Mouse (Mus musculus) lung, embryonic 16.5 days (tissue): ENCODE data around the gene Flywch2. TPM values are rescaled to one million over a fixed set of nuclear protein-coding genes. Genes with fewer than 3 reads are reported as not detected.

ENCODE experiments used
- microRNA-seq: library from miRNA; unstranded; fragments of <30 nt; microRNA quantifications from one replicate; pipeline ENCODE4, GENCODE M21; 2016
- polyA plus RNA-seq: library from polyadenylated mRNA; unstranded; fragments of >200 nt; fragmentation: Nextera tagmentation; extraction: Ambion mirVana; gene quantifications from 2 replicates; pipeline ENCODE4 v1.2.1, GENCODE M21; 2015

Flywch2 gene
- polyA plus RNA-seq, 1 experiment from 2014 or later, result 31.4 TPM

Small RNA genes within 50 kb of the gene (microRNA-seq; reads per million reads assigned to microRNA genes)
- 0.59 reads per million for gene Mir5125

Other genes with a start within 250 kb of the Flywch2 start
- 17.4 and 21.7 TPM in 2 replicates for gene Zfp213, start 221.8 kb downstream of the Flywch2 start, polyA plus RNA-seq
- gene Zfp13, start 186.6 kb downstream of the Flywch2 start, polyA plus RNA-seq, result 12.9 TPM in 2 replicates
- 0.26 and 0.36 TPM in 2 replicates for gene Zscan10, start 185.2 kb downstream of the Flywch2 start, polyA plus RNA-seq
- gene Mmp25, start 140.8 kb downstream of the Flywch2 start, polyA plus RNA-seq, result 0.49 and 0.78 TPM in 2 replicates
- gene Bicdl2, start 125.6 kb downstream of the Flywch2 start, polyA plus RNA-seq, result 4.3 and 4.7 TPM in 2 replicates
- 88.4 and 90.6 TPM in 2 replicates for gene Hcfc1r1, start 112.5 kb downstream of the Flywch2 start, polyA plus RNA-seq
- gene Thoc6, start 112.2 kb downstream of the Flywch2 start, polyA plus RNA-seq, result 49.2 and 50.3 TPM in 2 replicates
- 22.0 and 23.1 TPM in 2 replicates for gene Tnfrsf12a, start 108.6 kb downstream of the Flywch2 start, polyA plus RNA-seq
- 196 and 206 TPM in 2 replicates for gene Cldn6, start 106.8 kb downstream of the Flywch2 start, polyA plus RNA-seq
- 2.4 and 2.6 TPM in 2 replicates for gene Cldn9, start 102.1 kb downstream of the Flywch2 start, polyA plus RNA-seq
- 0.14 TPM in 1 of 2 replicates, not detected in the other for gene 1520401A03Rik, start 63.3 kb downstream of the Flywch2 start, polyA plus RNA-seq
- 58.2 and 58.8 TPM in 2 replicates for gene Pkmyt1, start 59.7 kb downstream of the Flywch2 start, polyA plus RNA-seq
- 51.8 and 52.7 TPM in 2 replicates for gene Paqr4, start 45.2 kb downstream of the Flywch2 start, polyA plus RNA-seq
- 0.25 and 0.83 TPM in 2 replicates for gene Kremen2, start 40.2 kb downstream of the Flywch2 start, polyA plus RNA-seq
- 61.3 and 65.2 TPM in 2 replicates for gene Flywch1, start 14.5 kb downstream of the Flywch2 start, polyA plus RNA-seq
- gene Srrm2, start 4.5 kb upstream of the Flywch2 start, polyA plus RNA-seq, result 411 and 414 TPM in 2 replicates
- gene Elob, start 43.1 kb upstream of the Flywch2 start, polyA plus RNA-seq, result 980 and 1,001 TPM in 2 replicates
- gene Prss33, start 50.0 kb upstream of the Flywch2 start, polyA plus RNA-seq, result not detected in 2 replicates
- gene Prss32, start 57.8 kb upstream of the Flywch2 start, polyA plus RNA-seq, result 0.41 TPM in 1 of 2 replicates, not detected in the other
- 0.75 and 0.99 TPM in 2 replicates for gene Prss41, start 58.1 kb upstream of the Flywch2 start, polyA plus RNA-seq
- not detected in 2 replicates for gene Prss21, start 82.0 kb upstream of the Flywch2 start, polyA plus RNA-seq
- gene Dcpp1, start 94.8 kb upstream of the Flywch2 start, polyA plus RNA-seq, result not detected in 2 replicates
- gene Dcpp2, start 94.8 kb upstream of the Flywch2 start, polyA plus RNA-seq, result not detected in 2 replicates
- 0.88 and 2.0 TPM in 2 replicates for gene Dcpp3, start 131.4 kb upstream of the Flywch2 start, polyA plus RNA-seq
- gene Sbp, start 155.6 kb upstream of the Flywch2 start, polyA plus RNA-seq, result not detected in 2 replicates
- not detected in 2 replicates for gene Sbpl, start 169.2 kb upstream of the Flywch2 start, polyA plus RNA-seq
- gene Prss30, start 194.5 kb upstream of the Flywch2 start, polyA plus RNA-seq, result 0.14 TPM in 1 of 2 replicates, not detected in the other
- gene Prss22, start 212.0 kb upstream of the Flywch2 start, polyA plus RNA-seq, result 1.1 and 1.5 TPM in 2 replicates